Mouse (Mus musculus) forebrain, embryonic 16.5 days (tissue): Measurements from ENCODE around the gene Zfp827. TPM values are rescaled to one million over a fixed set of nuclear protein-coding genes. Genes with fewer than 3 reads are reported as not detected.

ENCODE experiments used
- ATAC-seq: fragments of 200-750 bp; cut with Nextera tagmentation; 2 replicates; pipeline ENCODE4 v1.8.0; 2017; ENCODE audit warnings: mild to moderate bottlenecking, moderate library complexity
- H3K27ac ChIP-seq: fragments of 300-500 bp; sonication (generic); 2 replicates; pipeline ENCODE4 v1.5.1; 2014; ENCODE audit warnings: low read length, control low read depth
- H3K27me3 ChIP-seq: fragments of 300-500 bp; sonication (generic); replicated peaks from 2 replicates; pipeline ENCODE4 v1.6.1; 2014; ENCODE audit warnings: low read length; ENCODE audit not compliant: control insufficient read depth, insufficient read depth
- H3K36me3 ChIP-seq: fragments of 300-500 bp; sonication (generic); 2 replicates; pipeline ENCODE4 v1.6.1; 2014; ENCODE audit not compliant: control insufficient read depth, insufficient read depth
- H3K4me1 ChIP-seq: fragments of 300-500 bp; sonication (generic); replicated peaks from 2 replicates; pipeline ENCODE4 v1.6.1; 2014; ENCODE audit warnings: low read length; ENCODE audit not compliant: control insufficient read depth, insufficient read depth
- H3K4me2 ChIP-seq: fragments of 300-500 bp; sonication (generic); 2 replicates; pipeline ENCODE4 v1.6.1; 2014; ENCODE audit warnings: mild to moderate bottlenecking, low read length, control low read depth
- H3K4me3 ChIP-seq: fragments of 300-500 bp; sonication (generic); replicated peaks from 2 replicates; pipeline ENCODE4 v1.5.1; 2014; ENCODE audit warnings: mild to moderate bottlenecking, low read length, control low read depth
- H3K9ac ChIP-seq: fragments of 300-500 bp; sonication (generic); replicated peaks from 2 replicates; pipeline ENCODE4 v1.6.1; 2014; ENCODE audit warnings: low read depth, low read length, control low read depth
- H3K9me3 ChIP-seq: fragments of 300-500 bp; sonication (generic); 2 replicates; pipeline ENCODE4 v1.6.1; 2016; ENCODE audit warnings: low read length; ENCODE audit not compliant: control insufficient read depth
- WGBS: fragments of 180-500 bp; shearing (Covaris S2); extraction: QIAGEN DNeasy Blood & Tissue Kit; methylation state at CpG from one replicate; pipeline ENCODE4 v1.1.7; 2014; 5-methylcytosine and 5-hydroxymethylcytosine counted together
- polyA plus RNA-seq: library from polyadenylated mRNA; unstranded; fragments of >200 nt; fragmentation: Nextera tagmentation; extraction: Ambion mirVana; gene quantifications from 2 replicates; pipeline ENCODE4 v1.2.1, GENCODE M21; 2015

The Zfp827 gene
- polyA plus RNA-seq, 1 experiment from 2014 or later = 12.6 TPM

- Histone ChIP-seq H3K9me3 (no peaks in the 10 kb centered on the region), H3K36me3 (no peaks in the 10 kb centered on the region), H3K27ac (peak overlapping the region; percentile 95), H3K27me3 (no peaks in the 10 kb centered on the region), H3K9ac (peak overlapping the region; percentile 94), H3K4me2 (peak overlapping the region; percentile 84), H3K4me1 (peaks cover 30% of the 10 kb centered on the region), H3K4me3 (peak overlapping the region; percentile 60)
- WGBS = under 1% methylated on average over 56 of the region's 62 CpGs
- peak; percentile 10 for ATAC-seq
These were observed 2.4 kb downstream of the Zfp827 start for GRCm38 (mm10) chr8:79030326-79031265.

- Histone ChIP-seq H3K27me3 (no peaks in the 10 kb centered on the region), H3K36me3 (no peaks in the 10 kb centered on the region), H3K27ac (no peak overlapping the region), H3K4me1 (peaks cover 18% of the 10 kb centered on the region), H3K9ac (no peak overlapping the region), H3K4me3 (no peak overlapping the region), H3K9me3 (no peaks in the 10 kb centered on the region), H3K4me2 (no peak overlapping the region)
- no peak for ATAC-seq
- 88% methylated on average over 7 of the region's 7 CpGs for WGBS
These were observed 9.3 kb downstream of the Zfp827 start for GRCm38 (mm10) chr8:79037532-79037931.

GRCm38 (mm10) chr8:79037991-79038390 is 9.8 kb downstream of the Zfp827 start:
- no peak overlapping the region for H3K4me2 ChIP-seq
- H3K27me3 ChIP-seq = no peaks in the 10 kb centered on the region
- H3K27ac ChIP-seq = no peak overlapping the region
- 56% methylated on average over 7 of the region's 7 CpGs for WGBS
- no peaks in the 10 kb centered on the region for H3K9me3 ChIP-seq
- H3K36me3 ChIP-seq = no peaks in the 10 kb centered on the region
- peaks cover 17% of the 10 kb centered on the region for H3K4me1 ChIP-seq
- peak; percentile 62 for ATAC-seq
- H3K4me3 ChIP-seq = no peak overlapping the region
- H3K9ac ChIP-seq = no peak overlapping the region

- no peak overlapping the region for H3K4me2 ChIP-seq
- no peaks in the 10 kb centered on the region for H3K36me3 ChIP-seq
- H3K9ac ChIP-seq = no peak overlapping the region
- no peak overlapping the region for H3K27ac ChIP-seq
- no peaks in the 10 kb centered on the region for H3K9me3 ChIP-seq
- 88% methylated on average over 3 of the region's 3 CpGs for WGBS
- no peak overlapping the region for H3K4me3 ChIP-seq
- no peaks in the 10 kb centered on the region for H3K27me3 ChIP-seq
- no peak for ATAC-seq
- H3K4me1 ChIP-seq = 0 out of 2 replicates have a peak, but pooled peaks cover 4% of the 10 kb centered on the region
These were observed 13.2 kb downstream of the Zfp827 start for GRCm38 (mm10) chr8:79041429-79041828.

GRCm38 (mm10) chr8:79042252-79042651 is 14.0 kb downstream of the Zfp827 start:
- ATAC-seq = no peak

GRCm38 (mm10) chr8:79044673-79045072 is 16.4 kb downstream of the Zfp827 start:
- Histone ChIP-seq H3K4me1 (no peaks in the 10 kb centered on the region), H3K27ac (no peak overlapping the region), H3K9me3 (no peaks in the 10 kb centered on the region), H3K36me3 (no peaks in the 10 kb centered on the region), H3K27me3 (no peaks in the 10 kb centered on the region), H3K9ac (no peak overlapping the region), H3K4me2 (no peak overlapping the region), H3K4me3 (no peak overlapping the region)
- 98% methylated on average over 5 of the region's 5 CpGs for WGBS
- no peak for ATAC-seq

More at GRCm38 (mm10) chr8:79042252-79042651, 14.0 kb downstream of the Zfp827 start:
- Histone ChIP-seq H3K4me1 (0 out of 2 replicates have a peak, but pooled peaks cover 4% of the 10 kb centered on the region), H3K27me3 (no peaks in the 10 kb centered on the region), H3K9me3 (no peaks in the 10 kb centered on the region), H3K4me2 (no peak overlapping the region), H3K27ac (no peak overlapping the region), H3K9ac (no peak overlapping the region), H3K4me3 (no peak overlapping the region), H3K36me3 (no peaks in the 10 kb centered on the region)
- WGBS = 90% methylated on average over 3 of the region's 3 CpGs

GRCm38 (mm10) chr8:79046659-79047058 is 18.4 kb downstream of the Zfp827 start:
- no peak for ATAC-seq
- Histone ChIP-seq H3K4me3 (no peak overlapping the region), H3K27ac (no peak overlapping the region), H3K9me3 (no peaks in the 10 kb centered on the region), H3K4me2 (no peak overlapping the region), H3K36me3 (no peaks in the 10 kb centered on the region), H3K4me1 (no peaks in the 10 kb centered on the region), H3K9ac (no peak overlapping the region), H3K27me3 (no peaks in the 10 kb centered on the region)
- 75% methylated on average over 4 of the region's 4 CpGs for WGBS

- H3K4me1 ChIP-seq = no peaks in the 10 kb centered on the region
- H3K36me3 ChIP-seq = no peaks in the 10 kb centered on the region
- no peak for ATAC-seq
- no peak overlapping the region for H3K9ac ChIP-seq
- H3K4me2 ChIP-seq = no peak overlapping the region
- no peak overlapping the region for H3K4me3 ChIP-seq
- 89% methylated on average over 6 of the region's 6 CpGs for WGBS
- no peak overlapping the region for H3K27ac ChIP-seq
- no peaks in the 10 kb centered on the region for H3K27me3 ChIP-seq
- H3K9me3 ChIP-seq = no peaks in the 10 kb centered on the region
These were observed 20.3 kb downstream of the Zfp827 start for GRCm38 (mm10) chr8:79048388-79049005.

- Histone ChIP-seq H3K4me1 (no peaks in the 10 kb centered on the region), H3K27me3 (no peaks in the 10 kb centered on the region), H3K9me3 (no peaks in the 10 kb centered on the region), H3K4me2 (no peak overlapping the region), H3K27ac (no peak overlapping the region), H3K36me3 (no peaks in the 10 kb centered on the region), H3K9ac (no peak overlapping the region), H3K4me3 (no peak overlapping the region)
- no peak for ATAC-seq
- 93% methylated on average over 6 of the region's 6 CpGs for WGBS
These were observed 26.0 kb downstream of the Zfp827 start for GRCm38 (mm10) chr8:79054222-79054621.
